Mouse (Mus musculus) kidney, embryonic 16.5 days (tissue): ENCODE data around the gene Hrg. TPM values are rescaled to one million over a fixed set of nuclear protein-coding genes. Genes with fewer than 3 reads are reported as not detected.
"Not testable (repeated sequence)": the region's sequence is repeated elsewhere in the genome, so short reads cannot be mapped to it uniquely, and the experiment has no call there.

ENCODE experiments used
- ATAC-seq: fragments of 200-750 bp; cut with Nextera tagmentation; 2 replicates; pipeline ENCODE4 v1.8.0; 2017; ENCODE audit warnings: moderate TSS enrichment; ENCODE audit not compliant: low FRiP score, low TSS enrichment
- H3K27ac ChIP-seq: fragments of 300-500 bp; sonication (generic); 2 replicates; pipeline ENCODE4 v1.5.1; 2014; ENCODE audit warnings: low read length
- H3K27me3 ChIP-seq: fragments of 300-500 bp; sonication (generic); 2 replicates; pipeline ENCODE4 v1.6.1; 2014; ENCODE audit warnings: low read length, control low read depth, mixed read lengths; ENCODE audit not compliant: insufficient read depth
- H3K36me3 ChIP-seq: fragments of 300-500 bp; sonication (generic); 2 replicates; pipeline ENCODE4 v1.6.1; 2014; ENCODE audit warnings: low read length, control low read depth, mixed read lengths; ENCODE audit not compliant: insufficient read depth
- H3K4me1 ChIP-seq: fragments of 300-500 bp; sonication (generic); 2 replicates; pipeline ENCODE4 v1.6.1; 2014; ENCODE audit warnings: low read length, control low read depth, mixed read lengths; ENCODE audit not compliant: insufficient read depth
- H3K4me2 ChIP-seq: fragments of 300-500 bp; sonication (generic); replicated peaks from 2 replicates; pipeline ENCODE4 v1.6.1; 2014; ENCODE audit warnings: low read depth, low read length
- H3K4me3 ChIP-seq: fragments of 300-500 bp; sonication (generic); 2 replicates; pipeline ENCODE4 v1.5.1; 2014; ENCODE audit warnings: mild to moderate bottlenecking, low read length
- H3K9ac ChIP-seq: fragments of 300-500 bp; sonication (generic); replicated peaks from 2 replicates; pipeline ENCODE4 v1.6.1; 2014; ENCODE audit warnings: low read length
- H3K9me3 ChIP-seq: fragments of 300-500 bp; sonication (generic); 2 replicates; pipeline ENCODE4 v1.6.1; 2016; ENCODE audit warnings: low read length, control low read depth
- WGBS: fragments of 180-500 bp; shearing (Covaris S2); extraction: QIAGEN DNeasy Blood & Tissue Kit; methylation state at CpG from one replicate; pipeline ENCODE4 v1.1.7; 2014; 5-methylcytosine and 5-hydroxymethylcytosine counted together
- polyA plus RNA-seq: library from polyadenylated mRNA; unstranded; fragments of >200 nt; fragmentation: Nextera tagmentation; extraction: Ambion mirVana; gene quantifications from 2 replicates; pipeline ENCODE4 v1.2.1, GENCODE M21; 2015

The Hrg gene
- polyA plus RNA-seq, 1 experiment from 2014 or later = 0.09 TPM

DNA sequence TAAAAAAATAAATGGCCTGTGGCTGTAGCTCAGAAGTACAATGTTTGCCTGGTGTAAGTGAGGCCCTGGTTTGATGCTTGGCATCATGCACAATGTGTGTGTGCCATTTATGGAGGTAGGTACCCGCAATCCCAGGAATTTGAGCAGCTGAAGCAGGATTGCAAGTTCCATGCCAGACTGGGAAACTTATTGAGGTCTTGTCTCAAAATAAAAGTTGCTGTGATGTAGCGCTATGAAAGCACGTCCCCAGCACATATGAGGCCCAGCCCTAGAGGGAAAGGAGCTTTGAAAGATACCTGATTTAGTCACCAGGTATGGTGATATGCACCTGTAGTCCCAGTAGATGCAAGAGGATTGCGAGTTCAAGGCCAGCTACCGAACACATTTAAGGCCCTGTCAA, 29.1 kb upstream of the Hrg start:
- H3K27ac ChIP-seq = no peak overlapping the region
- no peak overlapping the region for H3K4me3 ChIP-seq
- H3K9ac ChIP-seq = no peak overlapping the region
- no peaks in the 10 kb centered on the region for H3K27me3 ChIP-seq
- no peak overlapping the region for H3K4me2 ChIP-seq
- 95% methylated on average over 5 of the region's 5 CpGs for WGBS
- no peaks in the 10 kb centered on the region for H3K36me3 ChIP-seq
- peaks cover 4% of the 10 kb centered on the region; the same call in 1 of the 2 replicates for H3K4me1 ChIP-seq
- ATAC-seq = no peak
- no peaks in the 10 kb centered on the region for H3K9me3 ChIP-seq

DNA sequence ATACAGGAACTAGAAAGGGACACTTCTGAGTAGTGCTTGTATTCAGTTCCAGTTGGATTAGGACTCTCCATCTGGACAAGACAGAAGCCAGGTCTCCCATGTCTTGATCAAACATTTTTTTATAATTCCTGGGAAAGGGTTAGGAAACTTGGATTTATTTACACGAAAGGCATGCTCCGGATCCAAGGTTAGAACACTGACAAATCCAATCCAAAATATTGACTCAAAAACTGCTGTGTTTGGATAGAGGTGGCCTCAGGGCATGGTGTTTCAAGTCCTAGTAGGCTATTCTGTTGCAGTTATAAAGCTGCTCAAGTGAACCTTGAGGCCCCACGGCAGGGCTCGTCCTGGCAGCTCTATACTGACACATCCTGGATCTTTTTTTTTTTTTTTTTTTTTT, 28.4 kb upstream of the Hrg start:
- Histone ChIP-seq H3K4me1 (peaks cover 4% of the 10 kb centered on the region; the same call in 1 of the 2 replicates), H3K27me3 (no peaks in the 10 kb centered on the region), H3K36me3 (no peaks in the 10 kb centered on the region), H3K4me2 (no peak overlapping the region), H3K9ac (no peak overlapping the region), H3K4me3 (no peak overlapping the region), H3K9me3 (no peaks in the 10 kb centered on the region), H3K27ac (no peak overlapping the region)
- ATAC-seq = no peak
- WGBS = 62% methylated on average over 4 of the region's 4 CpGs

DNA sequence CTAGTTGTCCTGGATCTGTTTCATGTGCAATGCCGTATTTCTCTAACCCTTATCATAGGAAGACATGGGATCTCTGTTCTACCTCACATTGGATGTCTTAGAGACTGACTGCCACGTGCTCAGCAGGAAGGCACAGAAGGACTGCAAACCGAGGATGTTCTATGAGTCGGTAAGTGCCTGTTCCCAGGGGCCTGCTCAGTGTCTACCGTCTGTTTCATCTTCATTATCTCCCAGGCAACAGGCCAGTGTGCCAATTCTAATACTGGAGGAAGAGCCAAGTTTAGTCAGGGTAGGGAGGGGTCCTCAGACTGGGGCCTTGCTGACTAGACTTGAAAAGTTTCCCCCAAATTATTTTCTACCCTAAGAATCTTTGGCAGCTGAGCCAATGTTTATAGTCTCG, 21.3 kb upstream of the Hrg start:
- Histone ChIP-seq H3K9ac (no peak overlapping the region), H3K9me3 (no peaks in the 10 kb centered on the region), H3K4me3 (no peak overlapping the region), H3K4me2 (no peak overlapping the region), H3K27me3 (no peaks in the 10 kb centered on the region), H3K36me3 (no peaks in the 10 kb centered on the region), H3K4me1 (no peaks in the 10 kb centered on the region), H3K27ac (no peak overlapping the region)
- 82% methylated on average over 6 of the region's 6 CpGs for WGBS
- no peak for ATAC-seq

DNA sequence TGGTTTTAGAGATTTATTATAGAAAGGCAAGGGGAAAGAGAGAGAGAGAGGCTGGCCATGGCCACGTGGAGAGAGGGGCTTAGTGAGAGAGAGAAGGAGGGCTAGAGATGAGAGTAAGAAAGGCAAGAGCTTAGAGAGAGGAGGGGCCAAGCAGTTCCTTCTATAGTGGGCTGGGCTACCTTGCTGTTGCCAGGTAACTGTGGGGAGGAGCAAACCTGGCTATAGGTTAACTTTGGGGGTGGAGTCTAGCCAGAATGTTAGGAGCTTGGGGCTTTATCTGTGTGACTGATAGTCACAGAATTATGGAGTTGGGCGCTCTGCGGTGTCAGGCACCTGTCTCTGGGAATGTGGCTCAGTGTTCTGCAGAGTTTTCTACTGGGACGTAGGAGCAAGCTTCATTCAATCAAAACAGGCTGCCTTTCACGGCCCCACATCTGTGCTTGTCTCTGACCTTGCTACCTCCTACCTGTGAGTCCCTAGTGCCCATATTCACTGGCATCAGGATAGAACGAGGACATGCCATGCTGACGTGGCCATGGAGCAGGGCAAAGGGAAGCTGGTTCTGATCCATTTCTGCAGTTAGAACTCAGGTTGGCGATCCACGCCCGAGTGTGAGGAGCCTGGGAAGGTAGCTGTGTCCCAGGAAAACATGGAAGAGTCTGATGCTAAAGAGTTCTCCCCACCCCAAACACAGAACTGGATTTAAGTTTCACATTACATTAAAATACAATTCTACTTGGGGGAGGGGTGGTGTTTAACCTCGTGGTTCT, 19.3 kb upstream of the Hrg start:
- Histone ChIP-seq H3K27me3 (no peaks in the 10 kb centered on the region), H3K27ac (no peak overlapping the region), H3K9me3 (no peaks in the 10 kb centered on the region), H3K4me1 (no peaks in the 10 kb centered on the region), H3K9ac (no peak overlapping the region), H3K36me3 (no peaks in the 10 kb centered on the region), H3K4me2 (no peak overlapping the region), H3K4me3 (no peak overlapping the region)
- ATAC-seq = no peak
- WGBS = 84% methylated on average over 11 of the region's 11 CpGs

DNA sequence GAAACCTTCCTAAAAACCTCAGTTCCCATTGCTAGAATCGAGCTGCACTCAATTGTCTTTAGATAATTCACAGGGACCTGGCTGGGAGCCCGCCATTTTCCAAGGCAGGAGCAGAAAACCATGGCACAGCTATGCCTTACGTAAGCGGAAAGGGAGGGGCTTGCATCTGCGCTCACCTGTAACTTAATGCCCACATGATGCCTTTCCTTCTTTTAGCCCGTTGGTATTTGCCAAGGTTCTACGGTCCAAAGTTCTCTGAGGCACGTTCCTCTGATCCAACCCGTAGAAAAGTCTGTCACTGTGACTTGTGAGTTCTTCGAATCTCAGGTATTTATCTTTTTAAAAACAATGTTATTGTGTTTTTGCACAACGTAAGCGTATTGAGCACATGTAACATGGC, 13.2 kb upstream of the Hrg start:
- Histone ChIP-seq H3K4me2 (no peak overlapping the region), H3K27me3 (no peaks in the 10 kb centered on the region), H3K9me3 (no peaks in the 10 kb centered on the region; the same call in 1 of the 2 replicates), H3K4me1 (no peaks in the 10 kb centered on the region), H3K4me3 (no peak overlapping the region), H3K36me3 (no peaks in the 10 kb centered on the region), H3K27ac (no peak overlapping the region), H3K9ac (no peak overlapping the region)
- 89% methylated on average over 12 of the region's 12 CpGs for WGBS
- no peak for ATAC-seq

DNA sequence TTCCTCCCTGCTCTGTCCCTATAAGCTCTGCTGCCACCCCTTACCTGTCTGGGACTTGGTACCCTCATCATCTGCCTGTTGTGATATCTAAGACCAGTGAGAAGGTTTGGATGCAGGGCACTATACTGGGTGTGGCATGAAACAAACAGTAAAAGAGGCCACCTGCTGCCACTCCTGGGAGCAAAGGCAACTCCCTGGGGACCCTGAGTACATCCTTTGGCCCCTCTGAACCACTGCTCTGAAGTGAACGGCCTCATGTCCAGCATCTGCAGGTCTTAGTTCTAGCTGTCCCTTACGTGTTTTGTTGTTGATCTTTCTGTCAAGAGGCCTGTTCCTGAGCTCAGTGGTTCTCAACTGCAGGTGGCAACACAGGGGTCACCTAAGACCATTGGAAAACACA, 12.3 kb upstream of the Hrg start:
- no peak overlapping the region for H3K4me2 ChIP-seq
- H3K27me3 ChIP-seq = no peaks in the 10 kb centered on the region
- H3K4me3 ChIP-seq = no peak overlapping the region
- H3K27ac ChIP-seq = no peak overlapping the region
- H3K9ac ChIP-seq = no peak overlapping the region
- no peaks in the 10 kb centered on the region; the same call in 1 of the 2 replicates for H3K9me3 ChIP-seq
- no peak for ATAC-seq
- no peaks in the 10 kb centered on the region for H3K36me3 ChIP-seq
- no peaks in the 10 kb centered on the region for H3K4me1 ChIP-seq
- WGBS = 72% methylated on average over 2 of the region's 2 CpGs

DNA sequence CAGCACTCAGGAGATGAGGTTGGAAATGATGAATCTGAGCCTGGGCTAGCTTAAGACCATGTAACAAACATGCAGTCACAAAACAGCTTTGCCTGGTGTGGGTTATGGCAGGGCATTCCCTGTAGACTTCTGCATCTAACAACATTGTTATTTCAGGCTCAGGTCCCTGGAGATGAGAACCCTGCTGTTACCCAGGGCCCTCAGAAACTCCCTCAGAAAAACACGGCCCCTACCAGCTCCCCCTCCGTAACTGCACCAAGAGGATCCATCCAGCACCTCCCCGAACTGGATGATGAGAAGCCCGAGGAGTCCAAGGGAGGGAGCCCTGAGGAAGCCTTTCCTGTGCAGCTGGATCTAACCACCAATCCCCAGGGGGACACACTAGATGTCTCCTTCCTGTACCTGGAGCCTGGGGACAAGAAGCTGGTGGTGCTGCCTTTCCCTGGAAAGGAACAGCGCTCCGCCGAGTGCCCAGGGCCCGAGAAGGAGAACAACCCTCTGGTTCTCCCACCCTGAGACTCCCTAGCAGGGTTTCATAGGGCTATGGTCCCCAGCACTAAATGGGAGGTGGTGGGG, 11.7 kb upstream of the Hrg start:
- Histone ChIP-seq H3K4me2 (no peak overlapping the region), H3K9me3 (no peaks in the 10 kb centered on the region; the same call in 1 of the 2 replicates), H3K4me1 (no peaks in the 10 kb centered on the region), H3K27me3 (no peaks in the 10 kb centered on the region), H3K9ac (no peak overlapping the region), H3K4me3 (no peak overlapping the region), H3K27ac (no peak overlapping the region), H3K36me3 (no peaks in the 10 kb centered on the region)
- no peak for ATAC-seq
- WGBS = 79% methylated on average over 8 of the region's 8 CpGs

DNA sequence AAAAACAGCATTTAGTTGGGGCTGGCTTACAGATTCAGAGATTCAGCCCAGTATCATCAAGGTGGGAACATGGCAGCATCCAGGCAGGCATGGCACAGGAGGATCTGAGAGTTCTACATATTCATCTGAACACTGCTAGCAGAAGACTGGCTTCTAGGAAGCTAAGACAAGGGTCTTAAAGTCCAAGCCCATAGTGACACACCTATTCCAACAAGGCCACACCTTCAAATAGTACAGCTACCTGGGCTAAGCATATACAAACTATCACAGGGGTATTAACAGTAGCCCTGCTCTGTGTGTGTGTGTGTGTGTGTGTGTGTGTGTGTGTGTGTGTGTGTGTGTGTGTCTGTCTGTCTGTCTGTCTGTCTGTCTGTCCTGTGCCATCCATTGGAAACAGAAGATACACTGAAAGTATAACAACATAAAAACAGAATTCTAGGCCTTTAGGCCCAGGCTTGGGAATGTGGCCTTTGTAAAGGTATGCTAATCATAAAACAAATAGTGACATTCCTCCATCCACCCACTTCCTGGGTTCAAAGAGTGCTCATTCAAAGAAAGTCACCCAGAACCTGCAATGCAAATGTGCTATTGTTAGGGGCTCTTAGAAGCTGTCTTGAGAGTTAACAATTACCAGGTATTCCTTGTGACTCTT, 8.9 kb upstream of the Hrg start:
- H3K4me2 ChIP-seq, H3K4me1 ChIP-seq, H3K9ac ChIP-seq, H3K9me3 ChIP-seq, ATAC-seq, H3K4me3 ChIP-seq, H3K27me3 ChIP-seq, H3K27ac ChIP-seq, H3K36me3 ChIP-seq: not testable (repeated sequence)

DNA sequence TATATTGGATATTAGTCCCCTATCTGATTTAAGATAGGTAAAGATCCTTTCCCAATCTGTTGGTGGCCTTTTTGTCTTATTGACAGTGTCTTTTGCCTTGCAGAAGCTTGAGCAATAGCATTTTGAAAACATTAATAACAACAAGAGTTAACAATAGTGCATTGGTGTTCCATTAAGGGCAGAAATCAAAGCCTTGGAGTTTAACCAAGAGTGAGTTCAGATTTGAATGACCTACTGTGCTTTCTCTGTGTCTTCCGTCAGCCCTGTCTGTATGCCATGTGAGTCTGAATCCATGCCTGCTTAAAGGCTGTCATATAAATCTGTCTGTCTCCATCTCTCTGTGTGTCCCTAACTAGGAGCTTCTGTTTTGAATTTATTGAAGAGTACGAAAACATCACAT, 3.5 kb upstream of the Hrg start:
- Histone ChIP-seq H3K4me1 (no peaks in the 10 kb centered on the region), H3K4me2 (no peak overlapping the region), H3K9ac (no peak overlapping the region), H3K27me3 (no peaks in the 10 kb centered on the region), H3K27ac (no peak overlapping the region), H3K4me3 (no peak overlapping the region), H3K9me3 (no peaks in the 10 kb centered on the region), H3K36me3 (no peaks in the 10 kb centered on the region)
- ATAC-seq = no peak
- WGBS = 87% methylated on average over 2 of the region's 2 CpGs

DNA sequence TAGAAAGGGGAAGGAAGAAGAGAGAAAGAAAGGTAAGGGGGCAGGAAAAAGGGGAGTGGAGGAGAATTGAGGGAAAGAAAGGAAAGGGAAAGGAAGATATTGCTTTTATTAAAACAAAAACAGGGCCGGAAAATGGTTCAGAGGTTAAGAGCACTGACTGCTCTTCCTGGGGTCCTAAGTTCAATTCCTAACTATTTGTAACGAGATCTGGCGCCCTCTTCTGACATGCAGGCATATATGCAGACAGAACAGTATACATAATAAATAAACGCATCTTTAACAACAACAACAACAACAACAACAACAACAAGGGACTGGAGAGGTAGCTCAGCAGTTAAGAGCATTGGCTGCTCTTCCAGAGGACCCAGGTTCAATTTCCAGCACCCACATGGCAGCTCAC, 2.2 kb downstream of the Hrg start:
- 38% methylated on average over 4 of the region's 4 CpGs for WGBS
- Histone ChIP-seq H3K9ac (no peak overlapping the region), H3K4me3 (no peak overlapping the region), H3K4me2 (no peak overlapping the region), H3K36me3 (no peaks in the 10 kb centered on the region), H3K4me1 (no peaks in the 10 kb centered on the region), H3K27me3 (no peaks in the 10 kb centered on the region), H3K9me3 (no peaks in the 10 kb centered on the region), H3K27ac (no peak overlapping the region)
- no peak for ATAC-seq
